Mouse (Mus musculus) adrenal gland, postnatal 10 days (tissue): Measurements from ENCODE around the gene Tnn. TPM values are rescaled to one million over a fixed set of nuclear protein-coding genes. Genes with fewer than 3 reads are reported as not detected.
A peak's percentile ranks its signal among the peaks of the same experiment; 100 is the strongest.

Source experiments
- DNase-seq: peaks from one replicate; pipeline ENCODE4 v3.0.0; 2021; ENCODE audit warnings: mixed read lengths
- long read RNA-seq, 2 experiments: library from polyadenylated mRNA; stranded (forward); transcript quantifications; one replicate each; pipeline ENCODE4 v2.0.0; 2021
- total RNA-seq, 2 experiments: library from RNA; stranded (reverse); gene quantifications; 2 replicates each; pipeline ENCODE4 v1.2.3; 2021

Tnn gene
- total RNA-seq: 1 to 10 TPM in 1 of 2 experiments, under 1 TPM in 1; 0.48 to 4.5 TPM
- long read RNA-seq, experiment 1, full-length matches to known transcripts: 1 of 1 reads
- long read RNA-seq, experiment 1, partial matches to known transcripts: 0 of 1 reads
- long read RNA-seq, experiment 1, other reads (novel, unspliced or antisense): 0 of 1 reads
- long read RNA-seq, experiment 2: 0 reads

DNA sequence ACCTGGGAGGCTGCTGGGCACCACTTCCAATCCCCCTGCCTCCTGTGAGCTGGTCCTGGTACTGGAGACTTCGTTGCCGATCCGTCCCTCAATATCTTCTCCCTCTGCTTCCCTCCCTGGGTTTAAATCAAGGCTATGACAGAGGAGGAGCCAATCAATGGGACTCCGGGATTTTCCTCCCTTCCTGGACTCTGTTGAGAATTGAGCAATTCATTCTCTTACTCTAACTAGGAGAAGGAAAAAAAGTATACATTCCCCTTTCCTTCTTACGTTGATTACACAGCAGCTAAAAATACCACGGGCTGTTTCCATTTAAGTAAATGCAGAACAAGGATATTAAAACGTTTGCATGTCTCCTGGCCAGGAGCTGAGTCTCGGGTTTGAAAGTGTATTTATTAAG, at the start of gene Tnn:
TSS of gene Tnn (minus strand) at position 101 of the 400 bp plus-strand sequence.
- no peak for DNase-seq

DNA sequence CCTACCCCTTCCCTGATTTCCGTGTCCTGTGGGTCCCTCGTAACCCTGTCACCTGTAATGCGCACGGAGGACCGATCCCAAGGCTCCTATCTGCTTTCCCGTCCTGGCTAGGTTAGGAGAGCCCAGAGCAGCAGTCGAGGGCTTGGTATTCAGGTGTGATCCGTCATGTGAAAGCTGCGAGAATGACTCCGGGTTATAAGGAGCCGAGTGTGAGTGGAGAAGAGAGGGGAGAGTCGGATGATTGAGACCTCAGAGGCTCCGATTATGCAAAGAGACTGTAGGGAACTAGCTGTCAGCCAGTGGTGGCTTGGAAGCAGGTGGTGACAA, 41.9 kb upstream of the Tnn start:
- no peak for DNase-seq

DNA sequence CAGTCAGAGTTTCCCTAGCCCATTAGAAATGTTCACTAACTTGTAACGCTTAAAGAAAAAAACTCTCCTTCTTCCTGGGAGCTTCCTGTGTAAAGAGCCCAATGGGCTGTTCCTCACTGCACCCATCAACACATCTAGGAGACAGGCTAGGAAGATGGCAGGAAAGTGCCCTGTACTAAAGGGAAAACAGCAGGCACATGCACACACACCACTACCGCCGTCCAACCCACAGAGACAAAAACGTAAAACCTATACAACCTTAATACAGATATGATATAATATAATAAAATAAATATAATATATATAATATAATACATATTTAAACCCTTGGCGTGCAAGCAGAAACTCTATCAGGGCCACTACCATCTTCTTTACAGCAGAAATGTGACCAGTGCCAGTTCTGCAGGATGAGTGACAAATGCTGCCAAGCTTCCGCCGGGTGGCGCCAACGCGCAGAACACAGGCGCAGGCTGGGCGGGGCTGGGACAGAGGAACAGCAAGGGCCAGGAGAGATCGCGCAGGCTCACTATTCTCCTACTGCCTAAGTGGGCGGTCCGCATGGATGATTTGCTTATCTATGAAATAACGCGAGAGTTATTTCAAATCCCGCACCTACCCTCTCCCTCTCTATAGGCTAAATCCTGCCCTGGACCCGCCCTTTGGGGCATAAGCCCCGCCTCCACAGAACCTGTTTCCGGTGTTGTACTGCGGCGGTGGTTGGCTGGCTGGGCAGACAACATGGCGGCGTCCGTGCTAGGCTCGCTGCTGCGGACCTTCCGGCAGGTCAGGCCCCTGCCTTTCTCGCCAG, 41.4 kb upstream of the Tnn start, which contains the start of gene Mrps14:
TSS of gene Mrps14 (plus strand) at position 687 of the 808 bp plus-strand sequence.
- DNase-seq: peak; percentile 98

DNA sequence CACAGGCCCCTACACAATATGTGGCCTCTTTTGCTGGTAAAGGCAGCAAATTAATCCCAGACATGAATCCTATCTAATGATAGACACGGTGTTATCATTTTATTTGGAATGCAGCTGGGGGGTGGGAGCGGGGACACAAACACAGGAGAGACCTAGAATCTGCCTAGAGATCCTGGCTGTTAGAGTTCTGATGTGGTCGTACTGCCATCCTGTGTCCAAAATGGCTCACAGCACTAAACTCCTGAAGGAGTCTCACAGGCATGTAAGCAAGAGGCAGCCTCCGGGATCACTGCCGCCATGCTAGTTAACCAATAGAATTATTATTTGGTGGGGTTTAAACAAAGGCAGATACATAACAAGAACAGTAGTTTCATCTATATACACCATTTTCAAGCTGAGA, 31.1 kb upstream of the Tnn start:
- DNase-seq: peak; percentile 32

DNA sequence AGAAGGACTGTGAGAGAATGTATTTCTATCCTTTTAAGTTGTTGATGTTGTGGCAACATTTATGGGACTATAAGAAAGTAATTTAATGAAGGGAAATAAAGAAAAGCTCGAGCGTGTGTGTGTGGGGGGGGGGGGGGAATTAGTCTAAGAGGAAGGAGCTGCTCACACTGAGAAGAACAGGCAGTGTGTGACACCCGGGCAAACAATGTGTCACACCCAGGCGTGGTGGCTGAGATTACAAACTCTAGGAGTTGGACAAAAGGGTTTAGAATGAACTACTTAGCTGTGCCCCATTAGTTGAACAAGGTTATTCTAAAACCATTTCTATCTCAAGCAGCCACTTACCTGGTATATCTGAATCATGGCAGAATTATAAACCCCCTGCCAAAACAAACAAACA, 27.8 kb upstream of the Tnn start:
- DNase-seq: no peak

DNA sequence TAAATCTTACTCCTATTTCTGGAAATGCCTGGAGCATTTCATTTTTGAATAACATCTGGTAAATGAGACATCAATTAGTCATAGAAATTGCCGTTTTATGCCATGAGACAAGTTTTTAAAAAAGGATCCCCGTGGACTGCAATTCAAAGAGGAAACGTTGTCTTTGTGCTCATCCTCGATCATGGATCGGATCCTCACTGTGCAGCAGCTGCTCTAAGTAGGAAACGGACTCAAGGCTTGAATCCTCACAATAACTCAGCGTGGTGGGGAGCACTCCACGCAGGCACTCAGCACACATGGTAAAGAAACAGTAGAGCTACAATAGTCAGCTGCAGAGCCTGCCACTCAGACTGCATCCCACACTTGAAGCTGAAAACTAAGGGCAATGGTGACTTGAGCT, 23.5 kb upstream of the Tnn start:
- no peak for DNase-seq

DNA sequence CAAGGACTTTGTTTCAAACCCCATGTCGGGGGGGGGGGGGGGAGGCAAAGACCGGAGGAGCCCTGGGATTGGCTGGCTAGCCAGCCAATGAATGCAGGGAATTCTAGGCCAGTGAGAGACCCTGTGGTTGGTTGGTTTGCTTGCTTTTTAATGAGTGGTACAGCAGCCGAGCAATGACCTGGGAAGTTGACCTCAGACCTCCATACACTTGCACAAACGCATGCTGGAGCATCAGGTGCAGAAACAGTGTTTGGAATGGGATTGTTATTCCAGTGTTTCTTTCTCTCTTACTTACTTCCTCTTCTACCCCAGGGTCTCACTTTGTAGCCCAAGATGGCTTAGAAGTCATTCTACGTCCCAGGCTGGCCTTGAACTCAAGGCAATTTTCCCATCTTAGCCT, 13.2 kb upstream of the Tnn start:
- no peak for DNase-seq

DNA sequence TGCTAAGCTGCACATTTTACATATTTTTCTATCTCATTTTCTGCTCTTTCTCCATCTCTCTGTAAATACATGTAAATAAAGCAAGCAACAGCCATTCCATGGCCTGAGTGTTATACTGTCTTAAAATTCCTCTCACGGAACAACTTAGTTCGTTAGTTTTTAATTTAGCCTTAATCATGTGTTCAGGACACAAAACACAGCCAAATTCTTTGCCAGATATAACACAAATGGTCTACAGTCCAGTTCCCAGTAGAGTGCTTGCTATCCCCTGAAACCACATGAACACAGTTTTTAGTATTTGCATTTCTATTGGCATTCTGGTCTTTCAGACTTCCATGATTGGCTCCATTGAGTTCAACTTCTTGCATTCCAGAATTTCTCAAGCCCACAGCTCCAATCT, 4.8 kb upstream of the Tnn start:
- DNase-seq: no peak

DNA sequence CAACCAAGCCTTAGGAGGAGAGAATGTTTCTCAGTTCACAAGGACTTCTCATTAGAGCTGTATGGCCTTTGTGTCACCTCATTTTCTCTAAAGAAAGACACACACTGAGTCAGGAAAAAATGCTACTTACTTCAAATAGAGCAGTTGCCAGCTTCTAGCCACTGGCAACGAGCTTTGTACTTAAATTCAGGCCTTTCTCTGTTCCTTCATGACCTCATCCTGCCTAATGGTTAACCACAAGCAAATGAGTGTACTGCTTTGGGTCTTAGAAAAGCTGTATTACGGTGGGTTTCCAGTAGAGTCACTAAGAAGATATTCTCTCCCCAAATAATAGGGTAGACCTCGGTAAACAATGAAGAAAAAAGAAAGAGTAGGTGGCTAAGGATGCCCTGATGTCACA, 2.7 kb downstream of the Tnn start:
- DNase-seq: no peak

DNA sequence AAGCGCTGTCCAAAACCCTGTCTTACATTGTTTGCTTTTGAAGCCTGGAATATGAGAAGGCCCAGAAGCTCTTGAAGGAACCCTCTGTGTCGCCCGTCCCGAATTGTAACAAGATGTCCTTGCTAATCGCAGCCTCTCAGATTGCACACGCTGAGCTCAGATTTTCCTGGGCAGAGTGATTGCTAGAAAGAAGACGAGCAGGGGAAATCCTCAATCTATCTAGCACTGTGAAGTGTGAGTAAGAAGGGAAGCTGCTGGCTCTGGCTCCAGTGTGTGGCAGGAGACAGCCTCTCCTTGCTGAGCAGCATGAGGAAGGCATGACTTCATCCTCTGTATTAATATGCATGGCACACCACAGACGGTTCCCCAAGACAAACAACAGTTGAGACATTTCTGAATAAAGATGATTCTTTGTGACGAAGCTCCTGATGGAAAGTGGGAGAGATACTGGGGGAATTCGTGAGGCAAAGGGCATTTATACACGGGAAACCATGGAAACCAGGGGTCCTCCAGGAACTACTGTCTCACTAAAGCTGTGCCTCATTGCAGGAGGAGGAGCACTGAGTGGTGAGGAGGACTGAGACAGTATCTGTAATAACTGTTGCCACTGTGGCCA, 4.0 kb downstream of the Tnn start:
- DNase-seq: no peak

DNA sequence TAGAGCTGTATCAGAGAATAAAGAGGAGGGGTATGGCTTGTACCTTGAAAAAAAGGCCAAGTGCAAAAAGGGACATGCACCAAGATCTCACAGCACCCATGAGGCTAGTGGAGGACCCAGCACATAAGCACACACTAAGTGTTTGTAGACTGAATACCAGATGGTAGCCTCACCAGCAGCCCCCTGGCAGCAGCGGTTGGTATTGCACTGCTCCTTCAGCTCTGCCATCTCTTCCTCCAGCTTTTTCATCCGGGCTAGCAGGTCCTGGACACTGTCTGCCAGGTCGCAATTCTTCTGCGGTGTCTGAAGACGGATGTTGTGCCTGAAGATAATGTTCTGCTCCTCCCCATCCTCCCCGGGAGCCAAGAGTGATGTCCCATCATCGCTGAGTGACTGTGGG, 6.1 kb downstream of the Tnn start:
- DNase-seq: no peak

DNA sequence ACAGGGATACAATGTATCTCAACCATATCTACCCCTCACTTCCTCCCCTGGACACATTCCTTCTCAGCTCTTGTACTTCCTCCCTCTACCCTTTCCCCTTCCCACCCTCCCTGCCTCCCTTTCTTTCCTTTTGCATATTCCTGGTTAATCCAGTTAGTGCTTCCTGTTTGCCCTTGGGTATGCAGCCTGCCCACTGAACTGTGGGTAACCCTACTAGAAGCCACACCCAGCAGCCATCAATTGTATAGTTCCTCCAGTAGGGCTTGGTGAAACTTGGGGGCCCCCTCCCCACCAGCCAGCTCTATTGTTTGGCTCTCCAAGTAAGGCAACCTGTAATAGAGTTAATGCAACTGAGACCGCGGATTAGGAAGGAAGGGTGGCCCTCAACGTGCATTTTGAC, 7.8 kb downstream of the Tnn start:
- DNase-seq: no peak

DNA sequence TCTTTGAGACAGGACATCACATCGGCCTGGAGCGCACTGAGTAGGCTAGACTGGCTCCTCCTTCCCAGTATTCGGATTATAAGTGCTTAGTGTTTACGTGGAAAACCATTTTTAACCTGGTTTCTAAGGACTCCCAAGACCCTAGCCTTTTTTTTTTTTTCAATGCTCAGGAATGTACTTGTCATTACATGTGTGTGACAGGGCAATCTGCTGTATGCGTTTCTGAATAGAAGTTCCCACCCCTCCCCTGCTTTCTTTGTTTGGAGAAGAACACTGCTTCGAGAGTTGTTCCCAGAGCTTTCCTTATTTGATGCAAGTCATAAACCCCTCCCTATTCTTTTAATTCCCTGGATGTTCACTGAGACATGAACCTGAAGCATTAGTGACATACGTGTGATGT, 9.0 kb downstream of the Tnn start:
- no peak for DNase-seq

DNA sequence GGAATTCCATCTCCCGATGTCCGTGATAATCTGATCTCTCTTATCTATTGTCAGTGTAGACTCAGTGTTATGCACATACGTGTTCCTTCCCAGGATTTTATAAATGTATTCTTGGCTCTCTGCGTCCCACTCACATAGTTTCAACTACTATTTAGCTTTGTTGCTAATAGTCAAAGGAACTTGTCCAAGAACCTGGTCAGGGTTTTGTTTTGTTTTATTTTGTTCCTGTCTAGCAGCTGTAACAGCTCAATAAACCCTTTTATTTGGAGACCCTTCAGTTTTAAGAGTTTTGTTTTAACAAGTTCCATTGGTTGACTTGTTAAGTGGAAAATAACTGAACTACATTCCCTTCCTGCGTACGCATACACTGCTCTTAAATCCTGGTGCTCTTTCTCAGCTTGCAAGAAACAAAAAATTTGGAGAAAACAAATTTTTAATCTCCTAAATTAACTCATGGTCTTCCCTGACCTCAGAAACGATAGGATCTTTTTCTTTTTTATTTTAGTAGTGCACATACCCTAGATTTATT, 17.0 kb downstream of the Tnn start:
- no peak for DNase-seq

DNA sequence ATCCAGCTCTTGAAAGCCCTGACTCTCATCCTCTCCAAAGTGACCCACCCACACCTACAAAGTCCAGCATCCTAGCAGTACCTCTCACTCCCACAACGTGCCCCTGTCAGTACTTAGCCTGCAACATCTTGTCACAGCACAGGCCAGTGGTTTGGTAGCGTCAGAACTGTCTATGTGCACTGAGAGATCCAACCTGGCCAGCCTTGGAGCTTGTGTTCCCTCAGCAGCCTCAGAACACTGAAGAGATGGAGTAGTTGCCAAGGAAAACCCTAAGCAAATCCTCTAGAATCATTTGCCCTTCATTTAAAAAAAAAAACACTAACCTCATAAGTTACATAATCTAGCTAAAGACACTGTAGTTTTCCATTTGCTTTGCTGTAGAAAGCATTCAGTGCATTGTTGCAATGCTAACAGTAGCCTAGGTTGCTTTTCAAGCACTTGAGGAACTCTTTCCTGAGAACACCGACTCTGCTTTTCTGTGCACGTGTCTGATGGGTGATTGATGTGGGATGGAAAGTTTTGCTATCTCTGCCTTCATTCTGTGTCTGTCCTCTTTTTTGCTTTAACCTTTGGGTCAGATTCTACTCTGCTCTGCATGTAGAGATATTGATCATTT, 19.8 kb downstream of the Tnn start:
- DNase-seq: no peak

DNA sequence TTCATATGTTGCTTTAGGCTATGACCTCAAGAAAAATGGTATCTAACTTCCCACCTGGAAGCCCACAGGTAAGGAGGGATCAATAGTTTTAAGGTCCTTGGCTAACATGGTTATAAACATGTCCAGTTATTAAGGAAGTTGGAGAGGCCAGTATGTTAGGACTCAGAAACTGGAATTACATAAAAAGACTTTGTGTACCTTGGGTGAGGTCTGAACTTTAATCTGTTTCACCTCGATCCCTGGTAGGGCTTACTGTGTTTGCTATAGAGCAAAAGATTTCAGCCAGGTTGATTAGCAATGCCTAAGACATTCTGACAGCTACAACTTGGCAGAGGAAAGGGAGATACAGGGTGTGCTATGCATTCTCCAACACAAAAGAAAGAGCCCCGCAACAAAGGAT, 29.4 kb downstream of the Tnn start:
- no peak for DNase-seq

DNA sequence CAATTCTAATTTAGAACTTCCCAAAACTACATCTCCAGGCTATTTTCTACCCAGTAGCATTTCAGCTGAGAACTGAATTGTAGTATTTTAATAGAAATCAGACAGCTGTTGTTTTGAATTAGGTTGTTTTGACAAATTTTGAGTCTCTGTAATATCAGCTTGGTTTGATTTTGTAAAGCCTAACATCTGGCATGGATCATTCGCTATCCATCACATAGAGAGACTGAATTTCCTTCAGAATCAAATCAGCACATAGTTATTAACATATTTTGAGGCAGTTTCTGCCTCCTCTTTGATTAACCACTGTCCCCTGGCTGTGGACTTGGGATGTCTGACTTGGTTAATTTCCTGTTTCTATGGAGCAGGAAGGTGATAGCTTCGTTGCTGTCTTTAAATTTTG, 44.8 kb downstream of the Tnn start:
- DNase-seq: no peak

DNA sequence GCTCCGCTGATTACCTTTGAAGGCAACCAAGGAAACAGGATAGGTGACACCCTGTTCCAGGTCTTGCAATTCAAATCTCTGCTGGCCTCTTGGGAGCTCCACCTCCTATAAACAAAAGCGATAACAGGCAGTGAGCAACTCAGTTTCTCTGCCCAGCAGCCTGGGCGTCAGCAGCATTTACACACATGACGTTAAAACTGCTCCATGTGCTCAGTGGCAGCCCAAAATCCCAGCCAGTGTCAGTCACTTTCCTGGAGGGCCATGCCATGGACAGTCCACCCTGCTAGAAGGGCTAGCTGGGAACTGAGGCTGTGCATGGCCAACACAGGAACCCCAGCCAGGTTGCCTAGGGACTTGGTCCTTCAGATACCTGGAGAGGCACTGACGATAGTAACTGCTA, 48.0 kb downstream of the Tnn start:
- DNase-seq: no peak

DNA sequence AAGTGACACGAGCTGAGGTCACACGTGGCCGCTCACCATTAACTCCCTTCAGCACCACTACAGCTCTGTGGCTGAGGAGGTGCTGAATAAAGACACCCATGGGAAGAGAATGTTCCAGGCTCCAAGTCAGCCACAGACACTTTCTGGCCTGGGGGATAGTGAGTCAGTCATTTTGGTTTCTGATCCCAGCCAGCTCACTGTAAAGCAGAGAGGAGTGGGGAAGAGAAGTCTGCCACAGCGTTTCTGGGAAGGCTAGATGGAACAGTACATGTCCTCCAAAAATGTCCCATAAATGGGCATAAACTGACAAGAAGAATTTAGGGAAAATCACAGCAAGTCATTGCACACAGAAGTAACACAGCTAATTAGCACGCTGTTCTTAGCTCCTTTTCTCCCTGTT, 52.4 kb downstream of the Tnn start:
- DNase-seq: no peak

DNA sequence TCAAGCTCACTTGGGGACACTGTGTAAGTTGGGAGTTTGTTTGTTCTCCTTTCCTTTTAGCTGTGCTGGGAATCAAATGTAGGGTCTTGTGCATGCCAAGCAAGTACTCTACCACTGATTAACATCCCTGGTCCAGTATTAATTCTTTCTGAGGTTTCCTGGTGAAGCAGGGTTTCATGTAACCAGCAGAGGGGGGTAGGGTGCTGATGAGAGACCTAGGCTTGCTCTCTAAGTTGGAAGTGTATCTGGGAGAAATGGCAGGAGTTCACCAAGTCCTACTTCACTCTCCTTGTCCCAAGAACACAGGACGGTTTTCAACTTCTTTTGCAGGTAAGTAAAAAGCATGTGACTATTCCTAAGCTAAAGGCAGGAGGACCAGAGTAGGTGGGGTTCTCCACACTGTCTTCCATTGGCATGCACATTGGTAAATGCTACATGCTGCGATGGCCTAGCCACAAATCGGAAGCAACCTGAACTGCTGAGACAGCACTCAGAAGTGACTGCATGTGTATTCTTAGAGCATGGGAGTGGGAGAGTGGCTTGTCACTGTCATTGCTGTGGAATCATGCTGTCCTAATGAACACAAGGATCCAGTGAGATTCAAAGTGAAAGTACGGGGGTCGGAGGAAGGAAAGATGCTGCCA, 53.6 kb downstream of the Tnn start:
- peak; percentile 14 for DNase-seq

DNA sequence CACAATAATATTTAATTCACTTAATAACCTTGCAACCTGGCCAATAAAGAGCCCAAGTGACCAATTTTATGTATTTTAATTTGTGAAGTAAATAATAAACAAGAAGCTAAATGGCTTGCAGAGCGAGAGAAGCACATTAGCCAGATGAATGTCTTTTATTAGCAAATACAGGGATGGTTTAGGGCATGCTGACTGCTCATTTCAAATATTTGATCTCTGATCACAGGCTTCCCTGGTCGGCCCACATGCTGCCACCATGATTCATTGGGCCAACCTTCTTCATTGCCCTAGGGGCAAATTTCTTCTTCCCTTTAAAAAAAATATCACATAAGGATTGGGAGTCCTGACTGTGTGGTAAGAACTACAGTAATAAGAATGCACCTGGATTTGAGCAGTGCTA, 66.7 kb downstream of the Tnn start:
- DNase-seq: no peak

DNA sequence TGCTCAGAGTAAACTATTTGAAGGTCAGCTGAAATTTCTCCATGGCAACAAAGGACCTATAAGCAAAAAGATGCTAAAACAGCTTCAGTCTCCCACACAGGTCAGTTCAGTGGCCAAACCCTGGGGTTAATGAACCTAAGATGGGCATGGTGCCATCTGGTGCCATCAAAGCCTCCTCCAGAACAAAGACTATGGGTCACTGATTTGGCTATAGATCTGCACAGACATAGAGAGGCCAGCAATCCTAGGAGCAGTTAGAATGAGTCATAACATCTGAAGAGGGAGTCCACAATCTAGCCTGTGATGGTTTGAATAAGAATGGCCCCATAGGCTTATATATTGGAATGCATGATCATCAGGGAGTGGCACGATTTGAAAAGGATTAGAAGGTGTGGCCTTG, 69.1 kb downstream of the Tnn start:
- DNase-seq: no peak

DNA sequence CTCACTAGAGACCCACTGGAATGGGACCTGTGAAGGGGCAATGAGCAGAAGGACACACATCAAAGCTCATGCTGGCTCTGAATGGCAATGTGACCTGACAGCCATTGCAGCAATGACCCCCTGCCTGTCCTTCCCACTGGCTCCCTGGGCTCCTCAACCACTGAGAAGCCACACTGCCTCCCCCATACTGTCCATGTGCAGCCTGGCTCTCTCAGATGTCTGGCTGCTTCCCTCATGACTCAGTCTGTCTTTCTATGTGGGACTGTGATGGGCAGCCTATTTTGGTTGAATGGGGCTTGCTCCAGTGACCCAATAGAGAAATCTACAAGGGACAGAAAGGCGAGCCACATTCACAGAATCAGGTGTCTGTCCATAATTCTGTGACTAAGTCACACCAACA, 70.7 kb downstream of the Tnn start:
- DNase-seq: no peak
